18 mouse cellular contexts compared by ENCODE assay signal in genomic region chr15:9677343-9678036, GRCm38 (mm10).
DNase-seq lines count a peak whose midpoint lies in the region; TF ChIP-seq lines count a peak whose summit lies in the region.
"Had no signal": no experiment of that assay in that cellular context is flagged by ENCODE, and none has a peak within 500 bp of the region (broad histone marks: within the 10 kb centered on the region; RNA-seq: fewer than 3 reads in every experiment).

No protein-coding gene starts in this region.

- peak; percentile 4 for DNase-seq in embryo, embryonic 11 days
- no peak for DNase-seq in embryo, embryonic 9.5 days (ENCODE audit: extremely low spot score)
- DNase-seq in thymus, postnatal 25 days, result peak; percentile 16
- DNase-seq in thymus, postnatal 14 days, result no peak
- DNase-seq in brain, embryonic 14.5 days (ENCODE audit: low read depth), result peak; percentile 8
- DNase-seq in naive thymus-derived CD4-positive, alpha-beta T cell, adult 2 months (ENCODE audit: low read depth), result peak; percentile 71
- no peak for DNase-seq in B cell, adult 2 months
- DNase-seq in gastrocnemius, adult 8-10 months (ENCODE audit: low spot score in 2 of 2), result no peak
- DNase-seq: adrenal gland, postnatal 25 days; cerebellum, adult 11-12 months; forebrain, postnatal 0 days; gastrocnemius, postnatal 36 days; heart, postnatal 36 days; kidney, adult 9 months; kidney, postnatal 36 days; liver, embryonic 13.5 days; lung, adult 2 months; lung, postnatal 14 days had no signal

- no peak for TF ChIP-seq POLR2A in brain, embryonic 14.5 days (IDR thresholded peaks at IDR 0.05; ENCODE audit: borderline replicate concordance, extremely low read depth, insufficient read depth, insufficient read length, poor library complexity, severe bottlenecking)

- TF ChIP-seq CTCF in brain, embryonic 14.5 days (IDR thresholded peaks at IDR 0.05; ENCODE audit: borderline replicate concordance, extremely low read depth, insufficient read depth, insufficient read length), result no peak

Comparison
In these comparisons a context has a peak if more than half of its experiments do, and no peak if none do; other contexts are left out.
1. DNase-seq: peak in embryo, embryonic 11 days (single experiment), thymus, postnatal 25 days (single experiment), brain, embryonic 14.5 days (single experiment) and naive thymus-derived CD4-positive, alpha-beta T cell, adult 2 months (single experiment); none in embryo, embryonic 9.5 days (single experiment), thymus, postnatal 14 days (single experiment), B cell, adult 2 months (0 of 2) and gastrocnemius, adult 8-10 months (0 of 2).